Mouse (Mus musculus) forebrain, embryonic 11.5 days (tissue): Measurements from ENCODE around the gene Krt2. TPM values are rescaled to one million over a fixed set of nuclear protein-coding genes. Genes with fewer than 3 reads are reported as not detected.

Experiments
- ATAC-seq: fragments of 200-750 bp; cut with Nextera tagmentation; replicated peaks from 2 replicates; pipeline ENCODE4 v1.8.0; 2017; ENCODE audit warnings: moderate TSS enrichment; ENCODE audit not compliant: low FRiP score
- DNase-seq: peaks from one replicate; pipeline ENCODE4 v3.0.0-alpha.2; 2017; ENCODE audit warnings: low spot score
- H3K27ac ChIP-seq: fragments of 300-500 bp; sonication (generic); 2 replicates; pipeline ENCODE4 v1.5.1; 2014; ENCODE audit warnings: low read depth, low read length
- H3K27me3 ChIP-seq: fragments of 300-500 bp; sonication (generic); 2 replicates; pipeline ENCODE4 v1.6.1; 2014; ENCODE audit warnings: mild to moderate bottlenecking, low read length, mixed read lengths; ENCODE audit not compliant: control insufficient read depth, insufficient read depth
- H3K36me3 ChIP-seq: fragments of 300-500 bp; sonication (generic); 2 replicates; pipeline ENCODE4 v1.6.1; 2014; ENCODE audit warnings: mild to moderate bottlenecking, low read length, moderate library complexity, mixed read lengths; ENCODE audit not compliant: control insufficient read depth, insufficient read depth
- H3K4me1 ChIP-seq: fragments of 300-500 bp; sonication (generic); replicated peaks from 2 replicates; pipeline ENCODE4 v1.6.1; 2014; ENCODE audit warnings: low read length, mixed read lengths; ENCODE audit not compliant: control insufficient read depth, insufficient read depth
- H3K4me2 ChIP-seq: fragments of 300-500 bp; sonication (generic); 2 replicates; pipeline ENCODE4 v1.6.1; 2014; ENCODE audit warnings: low read depth, mild to moderate bottlenecking, low read length, moderate library complexity, mixed read lengths; ENCODE audit not compliant: severe bottlenecking
- H3K4me3 ChIP-seq: fragments of 300-500 bp; sonication (generic); 2 replicates; pipeline ENCODE4 v1.5.1; 2014; ENCODE audit warnings: low read depth, low read length
- H3K9ac ChIP-seq: fragments of 300-500 bp; sonication (generic); 2 replicates; pipeline ENCODE4 v1.6.1; 2014; ENCODE audit warnings: low read length
- H3K9me3 ChIP-seq: fragments of 300-500 bp; sonication (generic); 2 replicates; pipeline ENCODE4 v1.6.1; 2016; ENCODE audit warnings: low read length, mixed read lengths; ENCODE audit not compliant: control insufficient read depth
- WGBS: fragments of 180-500 bp; shearing (Covaris S2); extraction: QIAGEN DNeasy Blood & Tissue Kit; methylation state at CpG from one replicate; pipeline ENCODE4 v1.1.7; 2014; 5-methylcytosine and 5-hydroxymethylcytosine counted together
- polyA plus RNA-seq: library from polyadenylated mRNA; unstranded; fragments of >200 nt; fragmentation: Nextera tagmentation; extraction: Ambion mirVana; gene quantifications from 2 replicates; pipeline ENCODE4 v1.2.1, GENCODE M21; 2014

Krt2 gene
- polyA plus RNA-seq, 1 experiment from 2014 or later, result not detected

- Histone ChIP-seq H3K27me3 (no peaks in the 10 kb centered on the region), H3K4me1 (no peaks in the 10 kb centered on the region), H3K9me3 (no peaks in the 10 kb centered on the region), H3K9ac (no peak overlapping the region), H3K36me3 (no peaks in the 10 kb centered on the region), H3K27ac (no peak overlapping the region), H3K4me2 (no peak overlapping the region), H3K4me3 (no peak overlapping the region)
- 83% methylated on average over 11 of the region's 11 CpGs for WGBS
- ATAC-seq, result no peak
- DNase-seq, result no peak
These were observed 14.7 kb downstream of the Krt2 start for GRCm38 (mm10) chr15:101803052-101803822.

- Histone ChIP-seq H3K4me3 (no peak within 1 kb of the TSS), H3K4me2 (no peak within 1 kb of the TSS), H3K27me3 (no peaks in the 10 kb centered on the region), H3K4me1 (no peaks in the 10 kb centered on the region), H3K9me3 (no peaks in the 10 kb centered on the region), H3K9ac (no peak within 1 kb of the TSS), H3K27ac (no peak within 1 kb of the TSS), H3K36me3 (no peaks in the 10 kb centered on the region)
- DNase-seq, result no peak
- ATAC-seq, result no peak
- 80% methylated on average over 6 of the region's 6 CpGs for WGBS
These were observed 15.6 kb downstream of the Krt2 start, which contains the start of gene Krt73 for GRCm38 (mm10) chr15:101802296-101802835. TSS of gene Krt73 (minus strand) at chr15:101802346.

- ATAC-seq (no peak), DNase-seq (no peak)
These were observed 27.1 kb downstream of the Krt2 start for GRCm38 (mm10) chr15:101790867-101791266.

GRCm38 (mm10) chr15:101786360-101786759 lies 31.6 kb downstream of the Krt2 start, which contains the start of gene Krt72:
TSS of gene Krt72 (minus strand) at chr15:101786460.
- Histone ChIP-seq H3K4me2 (no peak within 1 kb of the TSS), H3K9ac (no peak within 1 kb of the TSS), H3K36me3 (no peaks in the 10 kb centered on the region), H3K9me3 (no peaks in the 10 kb centered on the region), H3K4me1 (no peaks in the 10 kb centered on the region), H3K4me3 (no peak within 1 kb of the TSS), H3K27ac (no peak within 1 kb of the TSS), H3K27me3 (no peaks in the 10 kb centered on the region)
- 92% methylated on average over 18 of the region's 18 CpGs for WGBS
- DNase-seq, result no peak
- ATAC-seq, result no peak

More at GRCm38 (mm10) chr15:101790867-101791266, 27.1 kb downstream of the Krt2 start:
- no peaks in the 10 kb centered on the region for H3K27me3 ChIP-seq
- WGBS, result 28% methylated on average over 3 of the region's 3 CpGs
- no peaks in the 10 kb centered on the region for H3K36me3 ChIP-seq
- no peaks in the 10 kb centered on the region for H3K9me3 ChIP-seq
- no peak overlapping the region for H3K4me3 ChIP-seq
- no peak overlapping the region for H3K9ac ChIP-seq
- H3K27ac ChIP-seq, result no peak overlapping the region
- H3K4me2 ChIP-seq, result no peak overlapping the region
- H3K4me1 ChIP-seq, result no peaks in the 10 kb centered on the region

- Histone ChIP-seq H3K27me3 (no peaks in the 10 kb centered on the region), H3K27ac (no peak overlapping the region), H3K9me3 (no peaks in the 10 kb centered on the region), H3K4me2 (no peak overlapping the region), H3K4me3 (no peak overlapping the region), H3K9ac (no peak overlapping the region), H3K36me3 (no peaks in the 10 kb centered on the region), H3K4me1 (peaks cover 2% of the 10 kb centered on the region; the same call in 1 of the 2 replicates)
- WGBS, result 87% methylated on average over 10 of the region's 10 CpGs
- ATAC-seq (no peak), DNase-seq (no peak)
These were observed 44.5 kb downstream of the Krt2 start for GRCm38 (mm10) chr15:101773420-101773819.

DNA sequence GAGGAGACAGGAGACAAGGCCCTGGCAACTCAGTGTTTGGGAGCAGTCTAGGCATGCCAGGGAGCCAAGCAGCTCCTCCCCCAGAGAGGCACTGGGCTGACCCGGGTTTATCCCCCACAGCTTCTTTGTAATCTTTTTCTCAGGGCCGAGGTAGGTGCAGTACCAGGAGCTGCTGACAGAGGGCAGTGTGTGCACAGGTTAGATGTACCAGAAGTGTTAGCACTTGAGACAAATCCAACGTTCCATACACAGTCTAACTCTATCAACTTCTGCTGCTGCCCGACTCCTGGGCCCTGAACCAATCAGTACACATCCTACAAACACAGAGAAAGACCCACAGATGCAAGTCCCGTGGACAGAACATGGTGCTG lies 45.3 kb downstream of the Krt2 start:
- ATAC-seq (peak; percentile 58), DNase-seq (peak; percentile 94)
- H3K4me2 ChIP-seq, result no peak overlapping the region
- H3K4me3 ChIP-seq, result no peak overlapping the region
- 11% methylated on average over 5 of the region's 5 CpGs for WGBS
- peaks cover 2% of the 10 kb centered on the region; the same call in 1 of the 2 replicates for H3K4me1 ChIP-seq
- peak overlapping the region; percentile 32; the same call in 1 of the 2 replicates for H3K9ac ChIP-seq
- H3K27me3 ChIP-seq, result no peaks in the 10 kb centered on the region
- no peaks in the 10 kb centered on the region for H3K9me3 ChIP-seq
- H3K36me3 ChIP-seq, result no peaks in the 10 kb centered on the region
- H3K27ac ChIP-seq, result no peak overlapping the region

DNA sequence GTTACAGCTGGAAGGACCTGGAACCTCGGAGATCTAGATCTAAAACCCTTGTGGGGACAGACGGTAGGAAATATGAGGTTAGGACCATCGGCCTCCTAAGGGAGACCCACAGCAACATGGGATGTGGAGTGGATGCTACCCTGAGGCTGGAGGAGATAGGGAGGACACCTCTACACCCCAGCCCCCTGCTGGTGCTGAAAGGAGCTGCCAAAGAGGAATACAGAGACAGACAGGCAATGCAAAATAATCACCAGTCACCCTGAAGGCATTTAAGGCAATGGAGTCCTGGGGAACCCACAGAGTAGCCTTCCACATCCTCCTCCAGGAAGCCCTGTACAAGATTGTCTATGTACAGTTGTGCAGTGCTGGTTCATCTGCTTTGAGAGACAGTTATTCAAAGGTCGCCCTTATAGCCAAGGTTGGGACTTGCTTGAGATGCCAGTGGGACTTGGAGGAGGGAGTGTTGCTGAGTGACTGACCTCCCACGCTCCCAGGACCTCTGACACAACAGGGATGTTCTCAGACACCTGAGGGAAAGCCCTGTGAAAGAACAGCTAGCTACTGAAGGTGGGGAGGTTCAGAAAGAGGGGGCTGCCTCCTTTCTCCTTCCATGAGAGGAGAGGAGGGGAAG lies 45.8 kb downstream of the Krt2 start:
- peaks cover 2% of the 10 kb centered on the region; the same call in 1 of the 2 replicates for H3K4me1 ChIP-seq
- H3K9ac ChIP-seq, result peak overlapping the region; percentile 32; the same call in 1 of the 2 replicates
- H3K4me2 ChIP-seq, result no peak overlapping the region
- H3K9me3 ChIP-seq, result no peaks in the 10 kb centered on the region
- no peak overlapping the region for H3K27ac ChIP-seq
- ATAC-seq (0 out of 2 replicates have a peak, but pooled peaks have one; percentile 5), DNase-seq (no peak)
- 75% methylated on average over 5 of the region's 5 CpGs for WGBS
- H3K36me3 ChIP-seq, result no peaks in the 10 kb centered on the region
- no peak overlapping the region for H3K4me3 ChIP-seq
- H3K27me3 ChIP-seq, result no peaks in the 10 kb centered on the region

GRCm38 (mm10) chr15:101770226-101770625 lies 47.7 kb downstream of the Krt2 start:
- DNase-seq (no peak), ATAC-seq (no peak)
- H3K36me3 ChIP-seq, result no peaks in the 10 kb centered on the region
- H3K4me1 ChIP-seq, result peaks cover 2% of the 10 kb centered on the region; the same call in 1 of the 2 replicates
- no peak overlapping the region for H3K27ac ChIP-seq
- no peak overlapping the region for H3K9ac ChIP-seq
- no peak overlapping the region for H3K4me2 ChIP-seq
- 63% methylated on average over 8 of the region's 8 CpGs for WGBS
- H3K27me3 ChIP-seq, result no peaks in the 10 kb centered on the region
- H3K9me3 ChIP-seq, result no peaks in the 10 kb centered on the region
- no peak overlapping the region for H3K4me3 ChIP-seq
